Mouse (Mus musculus) spleen, postnatal 10 days (tissue): Measurements from ENCODE around the gene Aamp.
"Not testable (repeated sequence)": the region's sequence is repeated elsewhere in the genome, so short reads cannot be mapped to it uniquely, and the experiment has no call there.

Experiments used
- DNase-seq, 2 experiments: peaks; one replicate each; pipeline ENCODE4 v3.0.0; 2021 to 2022; ENCODE audit warnings: low spot score in 2 of 2

The Aamp gene

DNA sequence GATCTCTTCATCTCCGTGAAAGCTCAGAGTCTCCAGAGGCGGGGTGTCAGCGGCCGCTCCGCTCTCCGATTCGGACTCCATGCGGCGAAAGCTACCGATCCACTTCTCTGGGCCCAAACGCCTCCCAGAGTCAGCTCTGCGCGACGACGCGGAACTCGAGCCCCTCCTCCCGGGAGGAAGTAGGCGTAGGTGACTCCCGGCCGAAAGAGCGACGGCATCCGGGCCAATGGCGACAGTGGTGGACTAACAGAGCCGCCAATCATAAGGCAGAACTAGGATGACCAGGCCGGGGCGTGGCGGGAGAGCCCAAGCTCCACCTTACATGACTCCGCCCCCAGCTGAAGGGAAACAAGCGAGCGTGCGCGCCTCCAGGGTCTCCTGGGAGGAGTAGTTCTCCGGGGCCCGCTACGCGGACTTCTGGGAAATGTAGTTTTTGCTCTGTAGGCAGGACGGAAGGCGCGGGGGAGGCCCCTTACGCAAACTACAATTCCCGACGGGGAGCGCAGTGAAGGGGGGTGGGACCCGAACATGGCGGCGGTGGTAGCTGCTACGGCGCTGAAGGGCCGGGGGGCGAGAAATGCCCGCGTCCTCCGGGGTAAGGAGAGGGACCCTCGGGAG lies at the start of gene Aamp, which contains the start of gene Pnkd:
Gene Aamp (minus strand): TSS at position 196 of the 618 bp plus-strand sequence.
Gene Pnkd (plus strand): TSS at position 388 of the 618 bp plus-strand sequence.
- peak; percentile 97 to 100 for DNase-seq

DNA sequence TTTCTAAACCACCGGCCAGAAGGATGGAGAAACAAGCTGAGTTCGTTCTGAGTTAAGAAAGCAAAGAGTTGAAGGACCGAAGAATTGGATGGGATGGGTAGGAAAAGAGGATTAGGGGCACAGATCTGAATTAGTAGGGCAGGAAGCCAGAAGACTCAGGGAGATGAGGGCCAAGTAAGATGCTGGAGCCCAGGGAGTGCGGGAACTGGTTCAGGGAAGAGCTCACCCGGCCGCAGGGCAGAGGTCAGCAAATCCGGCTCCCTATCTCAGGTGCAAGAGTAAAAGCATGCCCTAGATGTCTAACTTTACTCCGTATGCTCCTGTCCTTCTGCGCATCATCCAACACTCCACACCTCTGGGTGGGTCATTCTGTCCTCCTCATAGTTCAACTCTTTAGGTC lies 48.4 kb upstream of the Aamp start:
- no peak for DNase-seq

DNA sequence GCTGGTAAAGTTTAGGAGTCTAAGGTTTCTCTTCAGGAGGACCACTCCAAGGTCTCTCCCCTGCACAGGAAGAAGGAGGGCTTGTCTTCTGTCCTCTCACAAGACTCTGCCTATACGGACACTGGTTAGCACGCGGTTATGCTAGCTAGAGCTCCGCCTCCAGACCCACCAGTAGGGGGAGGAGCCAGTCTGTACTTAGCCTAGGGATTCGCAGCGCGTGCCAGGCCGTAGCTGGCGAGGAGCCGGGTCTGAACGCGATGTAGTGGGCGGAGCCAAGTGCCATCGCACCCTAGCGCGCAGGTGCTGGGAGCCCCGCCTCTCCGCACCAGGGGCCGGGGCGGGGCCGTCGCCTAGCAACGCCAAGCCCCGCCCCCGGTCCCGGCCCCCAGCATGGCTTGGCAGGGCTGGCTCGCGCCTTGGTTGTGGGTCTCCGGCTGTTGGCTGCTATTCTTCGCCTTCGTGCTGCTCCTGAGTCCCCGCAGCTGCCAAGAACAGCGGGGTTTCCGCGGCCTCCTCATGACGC lies 47.8 kb upstream of the Aamp start:
- DNase-seq, result peak; percentile 85 to 94

DNA sequence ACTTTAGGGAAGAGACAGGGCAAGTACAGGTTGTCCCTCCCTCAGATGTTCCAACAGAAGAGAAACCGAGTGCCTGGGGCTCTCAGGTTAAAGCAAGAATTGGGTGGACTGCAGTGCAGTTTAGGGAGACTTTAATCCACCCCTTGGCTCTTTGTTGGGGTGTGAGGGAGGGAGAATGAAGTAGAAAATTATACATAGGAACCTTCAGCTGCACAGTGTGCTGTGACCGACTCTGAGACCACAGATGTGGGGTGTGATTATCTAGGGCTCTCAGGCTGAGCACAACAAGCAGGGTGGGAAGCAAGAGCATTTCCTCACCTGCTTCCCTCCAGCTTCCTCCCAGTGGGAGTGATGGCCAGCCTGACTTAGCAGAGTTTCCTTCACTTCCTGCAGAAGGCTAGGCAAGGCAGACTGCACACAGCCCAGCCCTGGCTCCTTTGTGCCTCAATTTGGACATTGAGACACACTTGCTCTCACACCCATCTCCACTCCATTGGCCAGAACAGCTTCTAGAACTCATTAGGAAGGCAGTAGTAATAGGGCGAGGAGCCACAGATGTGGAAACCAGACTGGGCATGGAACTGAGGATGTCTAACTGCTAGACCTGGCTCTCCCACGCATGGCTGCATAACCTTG lies 46.6 kb upstream of the Aamp start:
- DNase-seq, result no peak

DNA sequence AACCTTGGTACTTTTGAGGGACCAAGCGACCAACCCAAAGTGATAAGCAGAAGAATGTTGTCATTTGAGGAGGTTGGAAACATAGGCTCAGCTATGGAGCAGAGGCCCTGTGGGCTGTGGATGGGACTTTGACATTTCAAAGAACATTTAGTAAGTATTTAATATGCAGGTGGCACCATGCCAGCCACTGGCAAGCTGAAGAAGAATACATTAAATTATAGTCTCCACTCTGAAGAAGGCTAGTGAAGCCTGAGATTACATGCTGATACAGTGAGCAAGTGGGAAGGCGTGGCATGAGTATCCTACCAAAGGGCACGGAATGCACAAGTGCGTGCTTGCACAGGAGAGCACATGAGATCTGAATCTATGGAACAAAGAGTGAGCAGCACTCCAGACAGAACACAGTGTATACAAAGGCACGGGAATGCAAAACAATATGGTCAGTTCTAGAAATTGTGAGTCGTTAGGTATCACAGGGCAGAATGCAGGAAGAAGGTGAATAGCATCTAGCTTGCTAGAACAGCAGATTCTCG lies 45.4 kb upstream of the Aamp start:
- no peak for DNase-seq

DNA sequence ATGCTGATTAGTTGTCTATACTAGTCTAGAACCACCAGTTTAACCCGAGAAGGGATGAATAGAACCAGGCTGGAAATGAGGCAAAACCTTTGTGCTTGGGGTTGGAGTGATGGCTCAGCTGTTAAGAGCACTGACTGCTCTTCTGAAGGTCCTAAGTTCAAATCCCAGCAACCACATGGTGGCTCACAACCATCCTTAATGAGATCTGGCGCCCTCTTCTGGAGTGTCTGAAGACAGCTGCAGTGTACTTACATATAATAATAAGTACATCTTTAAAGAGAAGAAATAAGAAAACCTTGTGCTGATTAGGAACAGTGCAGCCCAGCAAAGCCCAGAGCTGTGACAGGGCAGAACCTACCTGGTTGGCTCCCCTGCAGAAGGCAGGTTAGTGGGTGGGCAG lies 42.4 kb upstream of the Aamp start:
- not testable (repeated sequence) for DNase-seq

DNA sequence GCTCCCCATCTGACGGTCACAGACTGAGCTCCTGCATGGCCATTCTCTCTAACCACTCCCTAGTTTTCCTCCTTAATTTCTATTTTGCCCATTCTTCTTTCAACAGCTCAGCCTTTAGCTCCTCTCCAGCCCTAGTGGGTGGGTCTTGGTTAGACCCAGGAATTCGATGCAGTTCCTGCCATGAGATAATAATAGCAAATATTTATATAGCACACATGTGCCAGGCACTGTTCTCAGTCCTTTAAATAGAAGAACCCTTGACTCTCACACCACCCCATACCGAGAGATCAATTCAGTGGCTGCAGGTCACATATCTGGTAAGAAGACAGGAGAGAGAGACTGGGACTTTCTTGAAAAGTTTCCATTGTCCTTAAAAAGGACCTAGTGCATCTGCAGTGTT lies 36.9 kb upstream of the Aamp start:
- DNase-seq, result no peak

DNA sequence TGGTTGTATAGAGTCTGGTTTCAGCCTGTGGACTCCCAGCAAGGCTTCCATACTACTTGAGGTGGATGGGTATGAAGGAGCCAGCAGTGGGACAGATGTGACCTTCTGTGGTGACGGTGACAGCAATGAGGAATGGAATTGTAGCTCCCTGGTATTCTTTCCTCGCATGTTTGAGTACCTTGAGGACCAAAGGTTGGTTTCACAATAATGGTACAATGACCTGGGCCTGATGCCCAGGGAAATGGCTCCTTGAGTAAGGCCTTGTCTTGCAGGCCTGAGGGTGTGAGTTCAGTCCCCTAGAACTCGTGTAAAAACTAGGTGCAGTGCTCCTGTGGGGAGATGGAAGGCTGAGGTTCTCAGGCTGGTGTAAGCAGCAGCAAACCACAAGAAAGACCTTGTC lies 34.2 kb upstream of the Aamp start:
- DNase-seq, result no peak

DNA sequence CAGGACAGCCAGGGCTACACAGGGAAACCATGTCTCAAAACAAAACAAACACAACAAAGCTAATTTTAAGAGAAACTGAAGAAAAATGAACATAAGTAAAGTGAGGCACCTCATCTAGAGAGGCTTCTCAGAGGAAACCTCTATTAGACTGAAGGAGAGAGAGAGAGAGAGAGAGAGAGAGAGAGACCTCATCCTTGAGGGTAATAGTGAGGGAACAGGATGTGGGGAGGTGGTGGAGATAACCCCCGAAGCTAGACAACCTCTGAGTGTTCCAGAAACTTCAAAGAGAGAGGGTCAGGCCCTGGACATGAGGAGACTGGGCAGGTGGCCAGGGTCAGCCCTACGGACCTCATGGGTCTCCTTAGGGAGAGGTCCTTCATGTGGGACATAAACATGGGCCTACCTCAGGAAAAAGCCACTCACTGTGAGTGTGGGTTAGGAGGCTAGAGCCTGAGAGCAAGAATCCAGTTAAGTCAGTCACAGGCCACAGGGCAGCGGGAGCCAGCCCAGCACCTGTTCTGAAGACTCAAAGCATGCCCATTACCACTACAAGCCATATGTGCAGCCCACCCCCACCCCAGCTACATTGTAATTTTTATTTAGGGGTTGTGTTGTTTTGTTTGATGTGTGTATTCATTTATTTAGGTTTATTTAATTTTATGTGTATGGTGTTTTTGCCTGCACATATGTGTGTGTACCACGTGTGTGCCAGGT lies 31.7 kb upstream of the Aamp start:
- DNase-seq, result no peak

DNA sequence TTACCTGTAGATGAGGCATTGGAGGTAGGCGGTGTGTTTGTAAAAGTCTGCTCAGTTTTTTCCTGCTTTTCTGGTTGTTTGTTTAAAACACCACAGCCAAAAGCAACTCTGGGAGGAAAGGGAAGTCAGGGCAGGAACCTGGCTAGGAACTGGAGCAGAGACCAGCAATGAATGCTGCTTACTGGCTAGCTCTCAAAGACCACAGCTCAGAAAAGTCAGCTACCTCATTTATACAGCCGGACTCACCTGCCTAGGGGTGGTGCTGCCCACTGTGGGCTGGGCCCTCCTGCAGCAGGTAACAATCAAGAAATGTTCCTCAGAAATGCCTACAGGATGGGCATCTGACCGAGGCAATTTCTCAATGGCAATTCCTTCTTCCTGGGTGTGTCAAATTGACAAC lies 30.3 kb upstream of the Aamp start:
- DNase-seq, result no peak

DNA sequence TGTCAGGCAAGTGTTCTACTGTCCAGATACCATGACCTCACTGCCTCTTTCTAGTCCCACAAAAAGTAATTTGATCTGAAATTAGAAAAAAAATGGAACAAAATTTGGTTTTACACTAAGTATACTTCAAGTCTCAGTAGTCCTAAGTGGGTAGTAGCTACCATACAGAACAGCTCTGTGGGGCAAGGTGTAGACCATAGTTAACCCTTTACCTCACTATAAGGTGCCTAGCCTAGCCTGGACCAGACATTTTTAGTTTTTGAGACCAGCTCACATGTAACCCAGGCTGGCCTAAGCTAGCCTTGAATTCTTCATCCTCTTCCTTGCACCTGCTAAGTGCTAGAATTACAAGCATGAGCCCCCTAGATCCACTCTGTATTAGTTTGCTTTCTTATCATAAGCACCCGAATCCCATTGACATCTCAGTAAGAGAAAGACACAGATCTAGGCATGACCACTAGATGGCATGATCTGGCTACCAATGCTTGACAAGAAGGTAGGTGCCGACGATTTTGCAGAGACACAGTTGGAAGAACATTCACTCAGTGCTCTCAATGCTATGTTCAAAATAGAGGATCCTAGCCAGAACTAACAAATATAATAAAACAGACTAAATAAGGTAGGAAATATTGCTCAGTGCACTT lies 28.6 kb upstream of the Aamp start:
- peak in 1 of 2 experiments; percentile 57 for DNase-seq

DNA sequence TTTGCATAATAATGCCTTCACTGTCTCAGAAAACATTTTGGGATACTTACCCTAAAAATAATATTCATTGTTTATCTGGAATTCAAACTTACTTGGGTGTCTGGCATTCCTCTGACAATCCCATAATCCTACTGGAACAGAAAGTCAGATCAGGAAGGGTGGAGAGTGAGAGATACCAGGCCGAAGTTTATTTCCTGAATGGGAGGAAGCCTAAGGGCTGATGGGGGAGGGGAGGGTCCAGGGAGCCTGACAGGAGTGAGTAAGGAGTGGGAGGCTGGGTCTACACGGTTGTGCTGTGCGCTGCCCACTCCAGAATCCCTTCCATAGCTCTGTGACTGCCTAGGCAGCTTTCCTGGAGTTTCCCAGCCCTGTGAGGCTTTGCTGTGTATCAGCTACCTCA lies 25.2 kb upstream of the Aamp start:
- no peak for DNase-seq

DNA sequence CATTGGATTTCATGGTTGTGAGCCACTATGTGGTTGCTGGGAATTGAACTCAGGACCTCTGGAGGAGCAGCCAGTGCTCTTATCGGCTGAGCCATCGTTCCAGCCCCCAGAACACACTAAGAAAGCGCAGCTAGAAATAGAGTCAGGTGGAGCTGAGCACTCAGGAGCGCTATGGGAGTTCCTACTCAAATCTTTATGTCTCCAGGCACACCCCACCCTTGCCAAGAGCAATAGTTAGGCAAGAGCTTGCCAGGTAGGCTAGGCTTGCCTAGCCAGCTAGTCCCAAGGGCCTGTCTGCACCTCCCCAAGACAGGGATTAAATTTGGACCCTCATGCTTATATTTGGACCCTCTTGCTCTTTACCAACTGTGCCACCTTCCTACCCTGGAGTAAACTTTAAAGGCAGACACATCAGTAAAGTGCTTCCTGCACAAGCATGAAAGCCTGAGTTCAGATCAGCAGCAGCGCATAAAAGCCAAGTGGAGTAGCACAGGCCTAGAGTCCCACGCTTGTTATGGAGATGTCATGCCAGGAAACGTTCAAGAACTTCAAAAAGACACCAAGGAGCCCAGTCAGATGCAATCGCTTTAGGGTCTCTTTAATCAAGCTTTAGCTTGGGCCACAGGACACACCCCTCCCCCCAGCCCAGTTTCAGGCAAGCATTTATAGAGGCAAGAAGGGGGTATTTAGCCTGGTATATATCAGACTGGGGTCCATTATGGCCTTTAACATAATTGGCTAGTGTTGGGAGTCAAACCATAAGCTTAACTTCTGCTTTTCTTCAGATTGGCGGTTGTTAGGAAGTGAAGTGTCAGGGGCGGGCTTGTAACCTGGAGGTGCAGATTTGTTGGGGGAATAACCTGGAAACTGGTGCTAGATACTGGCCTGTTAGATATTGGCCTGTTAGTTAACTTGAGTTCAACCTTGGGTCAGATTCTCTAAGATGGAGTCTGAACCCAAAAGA lies 23.7 kb upstream of the Aamp start:
- DNase-seq, result no peak

DNA sequence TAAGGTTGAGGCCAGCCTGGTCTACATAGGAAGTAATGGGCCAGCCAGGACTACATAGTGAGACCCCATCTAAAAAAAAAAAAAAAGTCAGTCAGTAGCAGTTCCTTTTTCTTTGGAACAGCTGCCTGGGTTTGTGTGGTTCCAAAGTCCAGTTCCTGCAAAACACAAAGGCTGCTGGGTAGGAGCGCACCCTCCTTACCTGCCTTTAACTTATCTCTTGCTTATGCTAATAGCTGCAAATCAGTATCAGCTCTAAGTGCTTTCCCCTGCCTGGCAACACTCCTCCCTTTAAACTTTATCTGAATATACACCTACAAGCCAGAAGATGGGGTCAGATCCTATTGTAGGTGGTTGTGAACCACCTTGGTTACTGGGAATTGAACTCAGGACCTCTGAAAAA lies 22.6 kb upstream of the Aamp start:
- no peak for DNase-seq

DNA sequence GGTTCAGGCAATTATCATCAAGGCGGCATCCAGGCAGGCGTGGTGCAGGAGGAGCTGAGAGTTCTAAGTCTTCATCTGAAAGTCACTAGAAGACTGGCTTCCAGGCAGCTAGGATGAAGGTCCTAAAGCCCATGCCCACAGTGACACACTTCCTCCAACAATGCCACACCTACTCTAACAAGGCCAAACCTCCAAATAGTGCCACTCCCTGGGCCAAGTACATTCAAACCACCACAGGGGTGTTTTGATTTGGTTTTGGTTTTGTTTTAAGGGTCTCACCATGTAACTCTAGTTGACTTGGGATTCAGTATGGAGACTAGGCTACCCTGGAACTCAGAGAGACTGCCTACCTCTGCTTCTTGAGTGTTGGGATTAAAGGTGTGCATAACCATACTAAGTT lies 21.0 kb upstream of the Aamp start, which contains the start of gene Tmbim1:
Gene Tmbim1 (minus strand): TSS at position 101 of the 400 bp plus-strand sequence.
- no peak for DNase-seq

DNA sequence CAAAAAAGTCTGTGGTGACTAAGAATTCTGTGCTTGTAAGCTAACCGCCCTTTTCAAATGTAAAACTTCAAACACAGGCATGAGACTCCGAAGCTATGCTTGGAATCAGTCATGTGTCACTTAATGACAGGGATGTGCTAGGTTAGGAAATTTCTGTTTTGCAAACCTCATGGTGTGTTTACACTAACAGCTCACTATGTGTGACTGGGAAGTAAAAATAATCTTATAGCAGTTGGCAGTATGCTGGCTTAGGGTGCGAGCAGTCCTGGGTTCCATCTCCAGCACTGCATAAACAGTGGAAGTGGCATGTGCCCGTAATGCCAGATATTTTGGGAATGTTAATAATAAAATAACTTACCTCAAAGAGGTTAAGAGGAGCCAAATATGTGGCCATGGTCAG lies 20.4 kb upstream of the Aamp start:
- no peak for DNase-seq

DNA sequence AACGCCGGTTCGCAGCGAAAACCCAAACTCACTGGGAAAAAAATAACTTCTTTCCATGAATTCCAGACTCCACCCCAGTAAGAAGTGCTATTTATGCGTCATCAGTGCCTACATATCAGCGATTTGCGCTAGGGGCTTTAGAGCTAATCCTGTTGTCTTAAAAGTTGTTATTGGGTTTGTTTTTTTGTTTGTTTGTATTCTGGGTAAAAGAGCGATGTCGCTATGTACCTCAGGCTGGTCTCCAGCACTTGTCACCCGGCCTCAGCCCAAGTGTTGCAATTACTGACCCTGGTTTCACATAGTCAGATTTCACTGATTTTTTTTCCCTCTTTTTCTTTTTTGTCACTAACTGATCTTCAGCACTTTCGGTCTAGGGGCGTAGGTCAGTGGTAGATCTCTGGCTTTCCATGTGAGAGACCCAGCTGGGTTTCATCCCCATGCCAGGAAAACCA lies 19.8 kb upstream of the Aamp start:
- DNase-seq, result no peak

DNA sequence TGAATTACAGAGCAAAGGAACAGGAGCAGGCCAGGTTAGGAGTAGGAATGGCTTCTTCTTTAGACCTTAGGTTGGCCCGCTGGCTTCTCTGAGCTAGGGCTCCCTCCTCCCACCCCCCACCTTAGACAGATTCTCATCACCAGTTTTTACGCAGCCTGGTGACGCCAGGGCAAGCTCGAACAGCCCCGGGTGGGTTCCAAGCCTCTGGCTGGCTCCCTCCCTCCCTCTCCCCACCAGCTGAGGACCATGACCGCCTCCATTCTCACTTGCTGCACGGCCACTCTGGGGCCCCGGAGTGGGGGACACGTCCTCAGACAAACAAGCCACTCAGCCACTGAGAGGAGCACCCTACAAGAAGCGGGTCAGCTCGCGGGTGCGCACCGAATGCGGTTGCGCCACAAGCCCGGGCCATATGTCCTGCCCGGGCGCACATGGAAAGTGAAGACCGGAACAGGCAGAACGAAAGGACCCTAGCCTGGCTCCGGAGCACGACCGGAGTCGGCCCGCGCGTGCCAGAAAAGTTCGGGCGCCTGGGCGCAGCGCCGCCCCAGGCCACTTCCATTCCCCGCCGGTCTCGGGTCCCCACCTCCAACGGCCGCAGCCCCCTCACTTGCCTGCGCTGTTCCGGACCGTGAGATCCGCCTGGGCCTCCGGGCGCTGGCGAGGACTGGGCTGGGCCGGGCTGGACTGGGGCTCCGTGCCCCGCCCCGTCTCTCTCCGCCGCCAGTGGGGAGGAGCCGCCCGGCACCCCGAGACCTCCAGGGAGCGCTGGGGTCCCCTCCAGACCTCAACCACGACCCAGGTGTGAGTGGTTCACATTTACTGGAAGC lies 19.2 kb upstream of the Aamp start:
- peak; percentile 58 to 71 for DNase-seq

DNA sequence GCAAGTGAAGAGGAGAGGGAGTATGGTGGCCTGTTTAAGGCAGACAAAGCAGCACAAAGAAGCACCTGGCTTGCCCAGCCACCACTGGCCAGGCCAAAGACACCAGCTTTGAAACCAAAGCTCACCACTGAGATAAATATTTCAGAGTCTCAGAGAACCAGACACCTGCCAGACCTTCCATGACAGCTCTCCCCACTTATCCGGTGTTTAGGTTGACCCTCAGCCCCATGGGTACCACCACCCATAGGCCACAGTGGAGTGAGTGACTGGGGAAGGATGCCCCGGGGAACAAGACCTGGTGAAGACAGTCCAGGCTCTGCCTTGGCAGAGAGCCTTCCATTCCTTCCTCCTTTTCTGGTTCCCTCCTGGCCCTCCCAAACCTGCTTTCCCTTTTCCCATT lies 18.3 kb upstream of the Aamp start:
- DNase-seq, result peak in 1 of 2 experiments; percentile 8

DNA sequence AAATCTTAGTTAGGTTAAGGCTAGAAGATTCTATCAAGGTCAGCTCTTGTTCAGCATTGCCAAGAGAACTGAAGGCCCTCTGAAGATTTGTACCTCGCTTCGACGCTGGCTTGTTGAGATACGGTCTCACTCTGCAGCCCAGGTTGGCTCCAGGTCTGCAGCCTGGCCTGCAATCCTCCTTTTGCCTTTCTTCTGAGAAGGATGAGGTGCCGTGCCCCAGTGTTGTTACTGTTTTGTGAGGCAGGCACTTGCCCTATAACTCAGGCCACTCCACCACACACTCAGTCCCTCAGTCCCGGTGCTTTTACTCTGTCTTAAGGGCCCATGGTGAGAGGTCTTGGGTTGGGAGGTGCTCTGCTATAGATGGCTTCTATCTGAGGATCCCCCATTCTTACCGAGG lies 17.7 kb upstream of the Aamp start:
- DNase-seq, result no peak
